Mouse (Mus musculus) neural tube, embryonic 11.5 days (tissue): ENCODE results near the gene Epha4. TPM values are rescaled to one million over a fixed set of nuclear protein-coding genes. Genes with fewer than 3 reads are reported as not detected.

Experiments
- ATAC-seq: fragments of 200-750 bp; cut with Nextera tagmentation; 2 replicates; pipeline ENCODE4 v1.8.0; 2017; ENCODE audit warnings: moderate number of reproducible peaks, mild to moderate bottlenecking, moderate TSS enrichment, moderate library complexity; ENCODE audit not compliant: insufficient read depth, low FRiP score, low TSS enrichment
- DNase-seq: peaks from one replicate; pipeline ENCODE4 v3.0.0-alpha.2; 2015; ENCODE audit warnings: low spot score
- H3K27ac ChIP-seq: fragments of 300-500 bp; sonication (generic); 2 replicates; pipeline ENCODE4 v1.5.1; 2014; ENCODE audit warnings: low read depth, mild to moderate bottlenecking, low read length
- H3K27me3 ChIP-seq: fragments of 300-500 bp; sonication (generic); 2 replicates; pipeline ENCODE4 v1.6.1; 2014; ENCODE audit warnings: mild to moderate bottlenecking, low read length, mixed read lengths; ENCODE audit not compliant: control insufficient read depth, insufficient read depth
- H3K36me3 ChIP-seq: fragments of 300-500 bp; sonication (generic); 2 replicates; pipeline ENCODE4 v1.6.1; 2014; ENCODE audit warnings: mild to moderate bottlenecking, low read length, moderate library complexity, mixed read lengths; ENCODE audit not compliant: control insufficient read depth, insufficient read depth
- H3K4me1 ChIP-seq: fragments of 300-500 bp; sonication (generic); 2 replicates; pipeline ENCODE4 v1.6.1; 2014; ENCODE audit warnings: low read length, mixed read lengths; ENCODE audit not compliant: control insufficient read depth, insufficient read depth
- H3K4me2 ChIP-seq: fragments of 300-500 bp; sonication (generic); 2 replicates; pipeline ENCODE4 v1.6.1; 2014; ENCODE audit warnings: low read depth, mild to moderate bottlenecking, moderate library complexity
- H3K4me3 ChIP-seq: fragments of 300-500 bp; sonication (generic); 2 replicates; pipeline ENCODE4 v1.5.1; 2014; ENCODE audit warnings: low read depth, low read length
- H3K9ac ChIP-seq: fragments of 300-500 bp; sonication (generic); 2 replicates; pipeline ENCODE4 v1.6.1; 2014; ENCODE audit warnings: mild to moderate bottlenecking, low read length
- H3K9me3 ChIP-seq: fragments of 300-500 bp; sonication (generic); 2 replicates; pipeline ENCODE4 v1.6.1; 2016; ENCODE audit warnings: low read length; ENCODE audit not compliant: control insufficient read depth
- WGBS: fragments of 180-500 bp; shearing (Covaris S2); extraction: QIAGEN DNeasy Blood & Tissue Kit; methylation state at CpG from one replicate; pipeline ENCODE4 v1.1.7; 2014; 5-methylcytosine and 5-hydroxymethylcytosine counted together
- polyA plus RNA-seq: library from polyadenylated mRNA; unstranded; fragments of >200 nt; fragmentation: Nextera tagmentation; extraction: Ambion mirVana; gene quantifications from 2 replicates; pipeline ENCODE4 v1.2.1, GENCODE M21; 2014

Gene Epha4
- polyA plus RNA-seq, 1 experiment from 2014 or later, result 26.6 TPM

- no peaks in the 10 kb centered on the region for H3K27me3 ChIP-seq
- no peak overlapping the region for H3K4me2 ChIP-seq
- H3K4me3 ChIP-seq, result no peak overlapping the region
- WGBS, result 42% methylated on average over 4 of the region's 4 CpGs
- no peak for DNase-seq
- no peaks in the 10 kb centered on the region for H3K36me3 ChIP-seq
- H3K9ac ChIP-seq, result no peak overlapping the region
- no peak overlapping the region for H3K27ac ChIP-seq
- ATAC-seq, result no peak; the same call in 1 of the 2 replicates
- peaks cover 3% of the 10 kb centered on the region for H3K4me1 ChIP-seq
- no peaks in the 10 kb centered on the region for H3K9me3 ChIP-seq
These were observed 98.0 kb downstream of the Epha4 start for GRCm38 (mm10) chr1:77416872-77417271.

GRCm38 (mm10) chr1:77412871-77413669 is 101.8 kb downstream of the Epha4 start:
- Histone ChIP-seq H3K4me1 (peaks cover 3% of the 10 kb centered on the region), H3K27ac (no peak overlapping the region), H3K27me3 (no peaks in the 10 kb centered on the region), H3K9ac (no peak overlapping the region), H3K36me3 (no peaks in the 10 kb centered on the region), H3K4me2 (no peak overlapping the region), H3K9me3 (no peaks in the 10 kb centered on the region), H3K4me3 (no peak overlapping the region)
- DNase-seq (no peak), ATAC-seq (no peak)
- 50% methylated on average over 9 of the region's 9 CpGs for WGBS

GRCm38 (mm10) chr1:77412285-77412684 is 102.6 kb downstream of the Epha4 start:
- Histone ChIP-seq H3K4me2 (no peak overlapping the region), H3K27me3 (no peaks in the 10 kb centered on the region), H3K9ac (no peak overlapping the region), H3K4me1 (peaks cover 6% of the 10 kb centered on the region), H3K9me3 (no peaks in the 10 kb centered on the region), H3K27ac (no peak overlapping the region), H3K4me3 (no peak overlapping the region), H3K36me3 (no peaks in the 10 kb centered on the region)
- WGBS, result 89% methylated on average over 13 of the region's 13 CpGs
- ATAC-seq, result no peak
- DNase-seq, result no peak

- Histone ChIP-seq H3K4me3 (no peak overlapping the region), H3K27ac (no peak overlapping the region), H3K36me3 (no peaks in the 10 kb centered on the region), H3K4me1 (peaks cover 3% of the 10 kb centered on the region; the same call in 1 of the 2 replicates), H3K9ac (no peak overlapping the region), H3K4me2 (no peak overlapping the region), H3K9me3 (no peaks in the 10 kb centered on the region), H3K27me3 (no peaks in the 10 kb centered on the region)
- 94% methylated on average over 4 of the region's 4 CpGs for WGBS
- DNase-seq (no peak), ATAC-seq (no peak)
These were observed 103.7 kb downstream of the Epha4 start for GRCm38 (mm10) chr1:77411222-77411621.

GRCm38 (mm10) chr1:77410716-77411115 is 104.2 kb downstream of the Epha4 start:
- no peaks in the 10 kb centered on the region for H3K36me3 ChIP-seq
- 92% methylated on average over 2 of the region's 2 CpGs for WGBS

GRCm38 (mm10) chr1:77410153-77410552 is 104.7 kb downstream of the Epha4 start:
- ATAC-seq (no peak), DNase-seq (no peak)
- WGBS, result 71% methylated on average over 3 of the region's 3 CpGs
- H3K4me1 ChIP-seq, result peaks cover 3% of the 10 kb centered on the region; the same call in 1 of the 2 replicates
- H3K4me3 ChIP-seq, result no peak overlapping the region
- no peak overlapping the region for H3K9ac ChIP-seq
- H3K27ac ChIP-seq, result no peak overlapping the region
- no peaks in the 10 kb centered on the region for H3K27me3 ChIP-seq
- H3K4me2 ChIP-seq, result no peak overlapping the region
- H3K9me3 ChIP-seq, result no peaks in the 10 kb centered on the region
- H3K36me3 ChIP-seq, result no peaks in the 10 kb centered on the region

More at GRCm38 (mm10) chr1:77410716-77411115, 104.2 kb downstream of the Epha4 start:
- H3K9ac ChIP-seq, result no peak overlapping the region
- no peak overlapping the region for H3K27ac ChIP-seq
- no peak overlapping the region for H3K4me3 ChIP-seq
- ATAC-seq, result no peak
- H3K9me3 ChIP-seq, result no peaks in the 10 kb centered on the region
- H3K4me2 ChIP-seq, result no peak overlapping the region
- H3K27me3 ChIP-seq, result no peaks in the 10 kb centered on the region
- H3K4me1 ChIP-seq, result peaks cover 3% of the 10 kb centered on the region; the same call in 1 of the 2 replicates
- no peak for DNase-seq

GRCm38 (mm10) chr1:77409509-77409908 is 105.4 kb downstream of the Epha4 start:
- Histone ChIP-seq H3K36me3 (no peaks in the 10 kb centered on the region), H3K4me1 (peaks cover 3% of the 10 kb centered on the region), H3K27me3 (no peaks in the 10 kb centered on the region), H3K4me3 (no peak overlapping the region), H3K27ac (no peak overlapping the region), H3K4me2 (no peak overlapping the region), H3K9ac (no peak overlapping the region), H3K9me3 (no peaks in the 10 kb centered on the region)
- no peak for ATAC-seq
- WGBS, result 97% methylated on average over 8 of the region's 8 CpGs
- DNase-seq, result no peak

GRCm38 (mm10) chr1:77407417-77407816 is 107.5 kb downstream of the Epha4 start:
- H3K9me3 ChIP-seq, result no peaks in the 10 kb centered on the region
- H3K27me3 ChIP-seq, result no peaks in the 10 kb centered on the region
- WGBS, result 18% methylated on average over 9 of the region's 9 CpGs

GRCm38 (mm10) chr1:77406631-77407030 is 108.3 kb downstream of the Epha4 start:
- WGBS, result 38% methylated on average over 9 of the region's 9 CpGs
- H3K4me1 ChIP-seq, result peaks cover 7% of the 10 kb centered on the region
- DNase-seq (no peak), ATAC-seq (no peak)
- no peak overlapping the region for H3K9ac ChIP-seq
- H3K27ac ChIP-seq, result no peak overlapping the region
- H3K4me2 ChIP-seq, result no peak overlapping the region
- H3K4me3 ChIP-seq, result no peak overlapping the region
- no peaks in the 10 kb centered on the region for H3K9me3 ChIP-seq
- H3K27me3 ChIP-seq, result no peaks in the 10 kb centered on the region
- no peaks in the 10 kb centered on the region for H3K36me3 ChIP-seq

More at GRCm38 (mm10) chr1:77407417-77407816, 107.5 kb downstream of the Epha4 start:
- ATAC-seq (no peak), DNase-seq (no peak)
- no peak overlapping the region for H3K27ac ChIP-seq
- peaks cover 7% of the 10 kb centered on the region for H3K4me1 ChIP-seq
- no peak overlapping the region for H3K9ac ChIP-seq
- no peak overlapping the region for H3K4me3 ChIP-seq
- H3K4me2 ChIP-seq, result no peak overlapping the region
- no peaks in the 10 kb centered on the region for H3K36me3 ChIP-seq
